Mouse (Mus musculus) midbrain, embryonic 16.5 days (tissue): ENCODE measurements around the gene Tnni1. TPM values are rescaled to one million over a fixed set of nuclear protein-coding genes. Genes with fewer than 3 reads are reported as not detected.

ENCODE experiments used
- ATAC-seq: fragments of 200-750 bp; cut with Nextera tagmentation; 2 replicates; pipeline ENCODE4 v1.8.0; 2017; ENCODE audit warnings: moderate TSS enrichment
- H3K27ac ChIP-seq: fragments of 300-500 bp; sonication (generic); 2 replicates; pipeline ENCODE4 v1.5.1; 2014; ENCODE audit warnings: mild to moderate bottlenecking, low read length, mixed read lengths
- H3K27me3 ChIP-seq: fragments of 300-500 bp; sonication (generic); 2 replicates; pipeline ENCODE4 v1.6.1; 2014; ENCODE audit warnings: low read depth, low read length, mixed read lengths; ENCODE audit not compliant: control insufficient read depth, insufficient read depth
- H3K36me3 ChIP-seq: fragments of 300-500 bp; sonication (generic); 2 replicates; pipeline ENCODE4 v1.6.1; 2014; ENCODE audit warnings: mild to moderate bottlenecking, low read length, moderate library complexity, mixed read lengths; ENCODE audit not compliant: control insufficient read depth, insufficient read depth
- H3K4me1 ChIP-seq: fragments of 300-500 bp; sonication (generic); 2 replicates; pipeline ENCODE4 v1.6.1; 2014; ENCODE audit warnings: mild to moderate bottlenecking, low read length, mixed read lengths; ENCODE audit not compliant: control insufficient read depth, insufficient read depth
- H3K4me2 ChIP-seq: fragments of 300-500 bp; sonication (generic); 2 replicates; pipeline ENCODE4 v1.6.1; 2014; ENCODE audit warnings: mild to moderate bottlenecking, low read length, mixed read lengths
- H3K4me3 ChIP-seq: fragments of 300-500 bp; sonication (generic); 2 replicates; pipeline ENCODE4 v1.5.1; 2014; ENCODE audit warnings: low read depth, mild to moderate bottlenecking, low read length, moderate library complexity, mixed read lengths
- H3K9ac ChIP-seq: fragments of 300-500 bp; sonication (generic); 2 replicates; pipeline ENCODE4 v1.6.1; 2014; ENCODE audit warnings: low read depth, low read length, mixed read lengths
- H3K9me3 ChIP-seq: fragments of 300-500 bp; sonication (generic); replicated peaks from 2 replicates; pipeline ENCODE4 v1.6.1; 2014; ENCODE audit warnings: mild to moderate bottlenecking, low read length, mixed read lengths; ENCODE audit not compliant: control insufficient read depth, poor library complexity, severe bottlenecking
- WGBS: fragments of 180-500 bp; shearing (Covaris S2); extraction: QIAGEN DNeasy Blood & Tissue Kit; methylation state at CpG from one replicate; pipeline ENCODE4 v1.1.7; 2014; 5-methylcytosine and 5-hydroxymethylcytosine counted together
- polyA plus RNA-seq: library from polyadenylated mRNA; unstranded; fragments of >200 nt; fragmentation: Nextera tagmentation; extraction: Ambion mirVana; gene quantifications from 2 replicates; pipeline ENCODE4 v1.2.1, GENCODE M21; 2015

Gene Tnni1
- polyA plus RNA-seq, 1 experiment from 2014 or later = 0.35 TPM

- 19% methylated on average over 27 of the region's 27 CpGs for WGBS
- Histone ChIP-seq H3K36me3 (no peaks in the 10 kb centered on the region), H3K9me3 (no peaks in the 10 kb centered on the region), H3K9ac (peak overlapping the region; percentile 55), H3K4me1 (peaks cover 9% of the 10 kb centered on the region), H3K27me3 (no peaks in the 10 kb centered on the region), H3K4me3 (peak overlapping the region; percentile 17), H3K27ac (no peak overlapping the region), H3K4me2 (peak overlapping the region; percentile 55)
- peak; percentile 28; the same call in 1 of the 2 replicates for ATAC-seq
These were observed 14.4 kb downstream of the Tnni1 start for GRCm38 (mm10) chr1:135793370-135794215.

GRCm38 (mm10) chr1:135794216-135795134 lies 15.2 kb downstream of the Tnni1 start:
- ATAC-seq = no peak
- H3K4me2 ChIP-seq = peak overlapping the region; percentile 55; the same call in 1 of the 2 replicates
- peak overlapping the region; percentile 17; the same call in 1 of the 2 replicates for H3K4me3 ChIP-seq
- peaks cover 9% of the 10 kb centered on the region for H3K4me1 ChIP-seq
- no peaks in the 10 kb centered on the region for H3K9me3 ChIP-seq
- no peaks in the 10 kb centered on the region for H3K27me3 ChIP-seq
- H3K27ac ChIP-seq = no peak overlapping the region
- WGBS = 23% methylated on average over 20 of the region's 20 CpGs
- H3K9ac ChIP-seq = no peak overlapping the region
- no peaks in the 10 kb centered on the region for H3K36me3 ChIP-seq

GRCm38 (mm10) chr1:135798492-135798891 lies 19.3 kb downstream of the Tnni1 start:
- peaks cover 8% of the 10 kb centered on the region for H3K4me1 ChIP-seq
- H3K9me3 ChIP-seq = no peaks in the 10 kb centered on the region
- no peak overlapping the region for H3K9ac ChIP-seq
- 96% methylated on average over 1 of the region's 1 CpGs for WGBS
- no peak overlapping the region for H3K4me2 ChIP-seq
- H3K27me3 ChIP-seq = no peaks in the 10 kb centered on the region
- ATAC-seq = no peak
- H3K4me3 ChIP-seq = no peak overlapping the region
- H3K27ac ChIP-seq = no peak overlapping the region
- H3K36me3 ChIP-seq = no peaks in the 10 kb centered on the region

GRCm38 (mm10) chr1:135799109-135799627 lies 19.9 kb downstream of the Tnni1 start:
- WGBS = 75% methylated on average over 8 of the region's 8 CpGs
- Histone ChIP-seq H3K9me3 (no peaks in the 10 kb centered on the region), H3K36me3 (no peaks in the 10 kb centered on the region), H3K27ac (no peak overlapping the region), H3K4me3 (no peak overlapping the region), H3K4me2 (no peak overlapping the region), H3K4me1 (peaks cover 1% of the 10 kb centered on the region; the same call in 1 of the 2 replicates), H3K27me3 (no peaks in the 10 kb centered on the region), H3K9ac (no peak overlapping the region)
- ATAC-seq = no peak

GRCm38 (mm10) chr1:135800192-135800950 lies 21.1 kb downstream of the Tnni1 start:
- Histone ChIP-seq H3K27me3 (no peaks in the 10 kb centered on the region), H3K36me3 (no peaks in the 10 kb centered on the region), H3K4me3 (no peak overlapping the region), H3K27ac (no peak overlapping the region), H3K9ac (no peak overlapping the region), H3K4me2 (no peak overlapping the region), H3K4me1 (no peaks in the 10 kb centered on the region), H3K9me3 (no peaks in the 10 kb centered on the region)
- WGBS = 52% methylated on average over 8 of the region's 8 CpGs
- ATAC-seq = no peak

- Histone ChIP-seq H3K4me2 (no peak overlapping the region), H3K36me3 (no peaks in the 10 kb centered on the region), H3K4me1 (no peaks in the 10 kb centered on the region), H3K27ac (no peak overlapping the region), H3K27me3 (no peaks in the 10 kb centered on the region), H3K4me3 (no peak overlapping the region), H3K9me3 (no peaks in the 10 kb centered on the region), H3K9ac (no peak overlapping the region)
- 58% methylated on average over 10 of the region's 10 CpGs for WGBS
- no peak for ATAC-seq
These were observed 28.3 kb downstream of the Tnni1 start for GRCm38 (mm10) chr1:135807546-135807945.

- no peaks in the 10 kb centered on the region for H3K9me3 ChIP-seq
- H3K36me3 ChIP-seq = no peaks in the 10 kb centered on the region
- no peak overlapping the region for H3K4me3 ChIP-seq
- no peak overlapping the region for H3K27ac ChIP-seq
- no peaks in the 10 kb centered on the region for H3K4me1 ChIP-seq
- WGBS = 95% methylated on average over 2 of the region's 2 CpGs
- ATAC-seq = no peak
- no peak overlapping the region for H3K9ac ChIP-seq
- H3K27me3 ChIP-seq = no peaks in the 10 kb centered on the region
- H3K4me2 ChIP-seq = no peak overlapping the region
These were observed 30.9 kb downstream of the Tnni1 start for GRCm38 (mm10) chr1:135810180-135810579.

GRCm38 (mm10) chr1:135811016-135811646 lies 31.9 kb downstream of the Tnni1 start:
- Histone ChIP-seq H3K27ac (no peak overlapping the region), H3K9ac (no peak overlapping the region), H3K9me3 (no peaks in the 10 kb centered on the region), H3K4me1 (no peaks in the 10 kb centered on the region), H3K36me3 (no peaks in the 10 kb centered on the region), H3K27me3 (no peaks in the 10 kb centered on the region), H3K4me2 (no peak overlapping the region), H3K4me3 (no peak overlapping the region)
- ATAC-seq = peak; percentile 40; the same call in 1 of the 2 replicates
- WGBS = 29% methylated on average over 7 of the region's 7 CpGs
